ENCODE assay signal across 31 mouse cellular contexts in genomic region chr14:32057664-32058063, GRCm38 (mm10). TPM values are rescaled to one million over a fixed set of nuclear protein-coding genes. Genes with fewer than 3 reads are reported as not detected.
"Had no signal": no experiment of that assay in that cellular context is flagged by ENCODE, and none has a peak within 500 bp of the region (broad histone marks: within the 10 kb centered on the region; RNA-seq: fewer than 3 reads in every experiment).

No protein-coding gene starts in this region.

- ATAC-seq: forebrain, embryonic 13.5 days; forebrain, embryonic 14.5 days; forebrain, embryonic 15.5 days; forebrain, embryonic 16.5 days; forebrain, postnatal 0 days had no signal

- H3K27me3 ChIP-seq: embryonic facial prominence, embryonic 12.5 days; embryonic facial prominence, embryonic 13.5 days; embryonic facial prominence, embryonic 15.5 days; forebrain, embryonic 12.5 days; forebrain, embryonic 13.5 days; forebrain, embryonic 15.5 days had no signal

- H3K27ac ChIP-seq: embryonic facial prominence, embryonic 10.5 days; embryonic facial prominence, embryonic 12.5 days; embryonic facial prominence, embryonic 13.5 days; embryonic facial prominence, embryonic 15.5 days; forebrain, embryonic 10.5 days; forebrain, embryonic 12.5 days; forebrain, embryonic 13.5 days; forebrain, embryonic 15.5 days; gastrocnemius, adult 2 months; heart, adult 2 months had no signal

- H3K9ac ChIP-seq: embryonic facial prominence, embryonic 12.5 days; embryonic facial prominence, embryonic 13.5 days; embryonic facial prominence, embryonic 15.5 days; forebrain, embryonic 12.5 days; forebrain, embryonic 13.5 days; forebrain, embryonic 15.5 days; forebrain, postnatal 0 days had no signal

- H3K4me2 ChIP-seq: embryonic facial prominence, embryonic 12.5 days; embryonic facial prominence, embryonic 13.5 days; embryonic facial prominence, embryonic 15.5 days; forebrain, embryonic 12.5 days; forebrain, embryonic 13.5 days; forebrain, embryonic 15.5 days had no signal

- H3K9me3 ChIP-seq: embryonic facial prominence, embryonic 10.5 days; embryonic facial prominence, embryonic 12.5 days; embryonic facial prominence, embryonic 13.5 days; embryonic facial prominence, embryonic 15.5 days; forebrain, embryonic 10.5 days; forebrain, embryonic 12.5 days; forebrain, embryonic 13.5 days; forebrain, embryonic 15.5 days had no signal

- H3K4me1 ChIP-seq: forebrain, embryonic 12.5 days; forebrain, embryonic 13.5 days; forebrain, embryonic 15.5 days had no signal

- H3K4me3 ChIP-seq: embryonic facial prominence, embryonic 10.5 days; embryonic facial prominence, embryonic 12.5 days; embryonic facial prominence, embryonic 13.5 days; embryonic facial prominence, embryonic 15.5 days; erythroblast, embryonic 14.5 days; forebrain, embryonic 10.5 days; forebrain, embryonic 12.5 days; forebrain, embryonic 13.5 days; forebrain, embryonic 15.5 days; gastrocnemius, adult 2 months; heart, adult 2 months had no signal

- DNase-seq: cerebellum, adult 2 months; cerebellum, adult 8-10 months; cerebellum, adult 9-10 months; cerebellum, adult 9-11 months; cerebellum, postnatal 10 days; cerebellum, postnatal 14 days; cerebellum, postnatal 25 days; cerebellum, postnatal 36 days; embryo, embryonic 11 days; forebrain, postnatal 0 days; gastrocnemius, adult 2 months; gastrocnemius, postnatal 10 days; gastrocnemius, postnatal 14 days; gastrocnemius, postnatal 25 days; gastrocnemius, postnatal 36 days; heart, adult 11 months; heart, adult 18-20 months; heart, adult 2 months had no signal

- H3K36me3 ChIP-seq: embryonic facial prominence, embryonic 10.5 days; embryonic facial prominence, embryonic 12.5 days; embryonic facial prominence, embryonic 13.5 days; embryonic facial prominence, embryonic 15.5 days; forebrain, embryonic 10.5 days; forebrain, embryonic 12.5 days; forebrain, embryonic 15.5 days had no signal

RNA-seq across cellular contexts. Expression of gene Galnt15, which starts 28.9 kb away (rescaled TPM):
- total RNA-seq: common myeloid progenitor, adult 5-6 weeks; granulocyte monocyte progenitor cell, adult 5-6 weeks had no signal
- polyA plus RNA-seq: erythroblast, embryonic 14.5 days had no signal
